Mouse (Mus musculus): Measurements from ENCODE around the gene Acap3.

- no peak for TF ChIP-seq POLR2A (IDR thresholded peaks at IDR 0.05; ENCODE audit: low read depth, low read length)
- TF ChIP-seq CTCF (conservative IDR thresholded peaks at IDR 0.05; ENCODE audit: insufficient read depth, insufficient read length, low read depth, low read length), result no peak
These were observed 22.9 kb upstream of the Acap3 start for GRCm38 (mm10) chr4:155868614-155869298.
